Comparison of ENCODE assay signal across 29 mouse cellular contexts in the genomic region with DNA sequence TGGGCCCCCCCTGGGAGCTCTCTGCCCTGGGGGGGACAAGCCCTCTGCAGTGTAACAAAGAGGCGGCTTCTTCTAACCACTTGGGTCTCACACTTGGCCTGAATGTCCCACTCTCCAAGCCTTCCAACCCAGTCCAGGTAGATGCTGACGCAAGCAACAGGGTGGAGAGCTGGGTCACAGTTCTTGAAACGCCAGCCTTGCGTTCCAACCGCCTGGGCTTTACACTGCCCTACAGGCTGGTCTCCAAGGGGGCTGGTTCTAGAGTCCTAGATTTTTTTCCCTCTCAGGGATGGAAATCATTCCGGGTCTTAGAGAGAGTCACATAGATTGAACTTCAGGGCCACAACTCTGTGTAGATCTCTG. TPM values are rescaled to one million over a fixed set of nuclear protein-coding genes. Genes with fewer than 3 reads are reported as not detected.
DNase-seq lines count a peak whose midpoint lies in the region; ATAC-seq and TF ChIP-seq lines count a peak whose summit lies in the region.
"Had no signal": no experiment of that assay in that cellular context is flagged by ENCODE, and none has a peak within 500 bp of the region (broad histone marks: within the 10 kb centered on the region; RNA-seq: fewer than 3 reads in every experiment).

No protein-coding gene starts in this region.

- no peak overlapping the region for H3K4me3 ChIP-seq in kidney, embryonic 16.5 days (ENCODE audit: low read length)
- no peak overlapping the region for H3K4me3 ChIP-seq in kidney, embryonic 14.5 days (ENCODE audit: low read length)
- no peak overlapping the region for H3K4me3 ChIP-seq in ES-E14 (ENCODE audit: insufficient read depth in 1 of 2, low read depth in 1 of 2, low read length in 2 of 2, poor library complexity in 1 of 2, severe bottlenecking in 1 of 2)
- H3K4me3 ChIP-seq in embryonic facial prominence, embryonic 10.5 days, result no peak overlapping the region
- no peak overlapping the region for H3K4me3 ChIP-seq in gastrocnemius, adult 2 months
- H3K4me3 ChIP-seq: embryonic facial prominence, embryonic 12.5 days; embryonic facial prominence, embryonic 15.5 days; heart, embryonic 12.5 days; heart, embryonic 15.5 days; hindbrain, embryonic 10.5 days had no signal

- ATAC-seq in kidney, embryonic 16.5 days (ENCODE audit: low FRiP score, low TSS enrichment), result peak; percentile 72
- ATAC-seq in kidney, embryonic 14.5 days (ENCODE audit: low FRiP score, low TSS enrichment), result no peak
- ATAC-seq: activated CD4-positive, CD25-positive, alpha-beta regulatory T cell, adult 4 months; forebrain, embryonic 14.5 days; forebrain, postnatal 0 days; hindbrain, postnatal 0 days; intestine, postnatal 0 days had no signal

- no peaks in the 10 kb centered on the region for H3K36me3 ChIP-seq in kidney, embryonic 16.5 days (ENCODE audit: insufficient read depth, low read length)
- H3K36me3 ChIP-seq in kidney, embryonic 14.5 days (ENCODE audit: control insufficient read depth, insufficient read depth, low read length), result no peaks in the 10 kb centered on the region
- no peaks in the 10 kb centered on the region; the same call in 1 of the 2 replicates for H3K36me3 ChIP-seq in ES-E14 (ENCODE audit: control insufficient read depth, insufficient read depth, low read length, poor library complexity, severe bottlenecking)
- no peaks in the 10 kb centered on the region for H3K36me3 ChIP-seq in embryonic facial prominence, embryonic 10.5 days (replicated peaks)
- H3K36me3 ChIP-seq: embryonic facial prominence, embryonic 12.5 days; embryonic facial prominence, embryonic 15.5 days; heart, embryonic 12.5 days; heart, embryonic 15.5 days; hindbrain, embryonic 10.5 days had no signal

- 65% methylated on average over 6 of the region's 6 CpGs for WGBS in kidney, embryonic 16.5 days
- WGBS in kidney, embryonic 14.5 days, result 86% methylated on average over 6 of the region's 6 CpGs
- 91% methylated on average over 6 of the region's 6 CpGs for WGBS in embryonic facial prominence, embryonic 10.5 days

- H3K4me2 ChIP-seq in kidney, embryonic 16.5 days (replicated peaks; ENCODE audit: low read depth, low read length), result no peak overlapping the region
- no peak overlapping the region for H3K4me2 ChIP-seq in kidney, embryonic 14.5 days (replicated peaks; ENCODE audit: low read depth, low read length)
- H3K4me2 ChIP-seq: embryonic facial prominence, embryonic 12.5 days; embryonic facial prominence, embryonic 15.5 days; heart, embryonic 12.5 days; heart, embryonic 15.5 days; hindbrain, embryonic 14.5 days had no signal

- H3K27me3 ChIP-seq in kidney, embryonic 16.5 days (ENCODE audit: insufficient read depth, low read length), result no peaks in the 10 kb centered on the region
- no peaks in the 10 kb centered on the region for H3K27me3 ChIP-seq in kidney, embryonic 14.5 days (ENCODE audit: control insufficient read depth, insufficient read depth, low read length)
- H3K27me3 ChIP-seq in embryonic facial prominence, embryonic 10.5 days (replicated peaks; ENCODE audit: low read depth, poor library complexity, severe bottlenecking), result no peaks in the 10 kb centered on the region
- H3K27me3 ChIP-seq: CH12.LX; embryonic facial prominence, embryonic 12.5 days; embryonic facial prominence, embryonic 15.5 days; heart, embryonic 12.5 days; heart, embryonic 15.5 days had no signal

- H3K27ac ChIP-seq in kidney, embryonic 16.5 days (ENCODE audit: low read length), result peak overlapping the region; percentile 44
- H3K27ac ChIP-seq in kidney, embryonic 14.5 days (ENCODE audit: low read depth, low read length), result no peak overlapping the region
- peak overlapping the region; percentile 83 for H3K27ac ChIP-seq in ES-E14 (ENCODE audit: insufficient read depth, low read depth, low read length, poor library complexity, severe bottlenecking)
- peak overlapping the region; percentile 27; the same call in 1 of the 2 replicates for H3K27ac ChIP-seq in embryonic facial prominence, embryonic 10.5 days (replicated peaks)
- H3K27ac ChIP-seq in gastrocnemius, adult 2 months, result no peak overlapping the region
- H3K27ac ChIP-seq: embryonic facial prominence, embryonic 12.5 days; embryonic facial prominence, embryonic 15.5 days; heart, embryonic 15.5 days; hindbrain, embryonic 10.5 days; hindbrain, embryonic 14.5 days; hindbrain, postnatal 0 days had no signal

- H3K9ac ChIP-seq in kidney, embryonic 16.5 days (replicated peaks; ENCODE audit: low read length), result no peak overlapping the region
- H3K9ac ChIP-seq in kidney, embryonic 14.5 days (ENCODE audit: low read depth, low read length), result no peak overlapping the region
- no peak overlapping the region for H3K9ac ChIP-seq in ES-E14 (ENCODE audit: insufficient read depth, low read depth, low read length, poor library complexity, severe bottlenecking)
- H3K9ac ChIP-seq: embryonic facial prominence, embryonic 12.5 days; embryonic facial prominence, embryonic 15.5 days; forebrain, postnatal 0 days; heart, embryonic 12.5 days; heart, embryonic 15.5 days; hindbrain, embryonic 14.5 days had no signal

- no peak for DNase-seq in ES-E14 (ENCODE audit: low read depth, low spot score)
- no peak for DNase-seq in embryonic facial prominence, embryonic 10.5 days (ENCODE audit: low spot score)
- no peak for DNase-seq in thymus, postnatal 14 days
- DNase-seq in gastrocnemius, adult 2 months, result no peak
- DNase-seq: adrenal gland, adult 8-10 months; adrenal gland, postnatal 25 days; B cell, adult 2 months; cerebellum, adult 11-12 months; cerebellum, adult 8-10 months; cerebellum, postnatal 14 days; forebrain, postnatal 0 days; gastrocnemius, postnatal 25 days; heart, adult 18-20 months; heart, postnatal 10 days; heart, postnatal 36 days had no signal

- no peak for TF ChIP-seq CTCF in gastrocnemius, adult 2 months (IDR thresholded peaks at IDR 0.05)

- intact Hi-C loops in gastrocnemius, adult 2 months (cut with DNase I), result no loop called here

- peaks cover 2% of the 10 kb centered on the region; the same call in 1 of the 2 replicates for H3K9me3 ChIP-seq in kidney, embryonic 16.5 days (ENCODE audit: low read length)
- H3K9me3 ChIP-seq in kidney, embryonic 14.5 days (ENCODE audit: control insufficient read depth, low read length), result no peaks in the 10 kb centered on the region
- no peaks in the 10 kb centered on the region for H3K9me3 ChIP-seq in ES-E14 (ENCODE audit: control insufficient read depth, insufficient read depth, low read depth, low read length)
- H3K9me3 ChIP-seq in embryonic facial prominence, embryonic 10.5 days, result no peaks in the 10 kb centered on the region
- H3K9me3 ChIP-seq: embryonic facial prominence, embryonic 12.5 days; embryonic facial prominence, embryonic 15.5 days; heart, embryonic 12.5 days; heart, embryonic 15.5 days; hindbrain, embryonic 10.5 days had no signal

- in situ Hi-C loops in ES-E14 (cut with MboI; ENCODE audit: low sequenced_read_pairs in 2 of 2, unreplicated experiment in 2 of 2), result no loop called here

- no peaks in the 10 kb centered on the region for H3K4me1 ChIP-seq in kidney, embryonic 16.5 days (ENCODE audit: insufficient read depth, low read length)
- no peaks in the 10 kb centered on the region for H3K4me1 ChIP-seq in kidney, embryonic 14.5 days (ENCODE audit: control insufficient read depth, insufficient read depth, low read length)
- H3K4me1 ChIP-seq in ES-E14 (ENCODE audit: control insufficient read depth in 2 of 2, insufficient read depth in 2 of 2, low read length in 2 of 2, poor library complexity in 1 of 2), result peaks cover 6 to 26% of the 10 kb centered on the region in 2 experiments; a peak in 3 of 4 replicates
- peaks cover 5% of the 10 kb centered on the region; the same call in 1 of the 2 replicates for H3K4me1 ChIP-seq in embryonic facial prominence, embryonic 10.5 days
- H3K4me1 ChIP-seq: embryonic facial prominence, embryonic 12.5 days; embryonic facial prominence, embryonic 15.5 days; heart, embryonic 15.5 days had no signal

TF ChIP-seq in ES-E14, 5 proteins besides CTCF, POLR2A, EP300 and RAD21:
- TF ChIP-seq HCFC1 (IDR thresholded peaks at IDR 0.05; ENCODE audit: borderline replicate concordance, insufficient read depth, low read length) (no peak), CHD2 (IDR thresholded peaks at IDR 0.05; ENCODE audit: low read depth, low read length) (no peak), ZC3H11A (IDR thresholded peaks at IDR 0.05; ENCODE audit: borderline replicate concordance, low read depth, low read length) (no peak), MAFK (IDR thresholded peaks at IDR 0.05; ENCODE audit: insufficient read depth, low read depth, low read length) (no peak), ZNF384 (IDR thresholded peaks at IDR 0.05; ENCODE audit: low read depth, low read length) (no peak)

RNA-seq across cellular contexts. Expression of gene Ak7, which starts 30.1 kb away (rescaled TPM):
- 1.1 and 1.4 TPM in 2 replicates for polyA plus RNA-seq in kidney, embryonic 16.5 days (2015; fragmentation: Nextera tagmentation; extraction: Ambion mirVana)
- 0.11 TPM in 1 of 2 replicates, not detected in the other for polyA plus RNA-seq in kidney, embryonic 14.5 days (2014; fragmentation: Nextera tagmentation; extraction: Ambion mirVana)
- 2.3 and 6.5 TPM in 2 replicates for total RNA-seq in ES-E14 (2012; rRNA removed)
- polyA plus RNA-seq in embryonic facial prominence, embryonic 10.5 days (2016; fragmentation: Nextera tagmentation; extraction: Ambion mirVana), result 0.15 and 0.26 TPM in 2 replicates
- not detected for total RNA-seq in gastrocnemius, adult 2 months (2021)
- total RNA-seq: gastrocnemius, adult 8-10 months; gastrocnemius, postnatal 25 days; heart, postnatal 10 days; heart, postnatal 36 days had no signal

RNA-seq across cellular contexts. Expression of gene Papola, which starts 48.6 kb away (rescaled TPM):
- polyA plus RNA-seq in kidney, embryonic 16.5 days (2015; fragmentation: Nextera tagmentation; extraction: Ambion mirVana), result 191 and 197 TPM in 2 replicates
- polyA plus RNA-seq in kidney, embryonic 14.5 days (2014; fragmentation: Nextera tagmentation; extraction: Ambion mirVana), result 181 and 197 TPM in 2 replicates
- total RNA-seq in ES-E14 (2012; rRNA removed), result 95.9 and 131 TPM in 2 replicates
- 283 and 294 TPM in 2 replicates for polyA plus RNA-seq in embryonic facial prominence, embryonic 10.5 days (2016; fragmentation: Nextera tagmentation; extraction: Ambion mirVana)
- 10 to 100 TPM; 70.0 to 88.1 TPM for total RNA-seq in gastrocnemius, adult 2 months (2021)

RNA-seq across cellular contexts. Expression of gene Atg2b, which starts 50.9 kb away (rescaled TPM):
- polyA plus RNA-seq in kidney, embryonic 16.5 days (2015; fragmentation: Nextera tagmentation; extraction: Ambion mirVana), result 12.3 and 12.4 TPM in 2 replicates
- polyA plus RNA-seq in kidney, embryonic 14.5 days (2014; fragmentation: Nextera tagmentation; extraction: Ambion mirVana), result 9.5 and 17.2 TPM in 2 replicates
- total RNA-seq in ES-E14 (2012; rRNA removed), result 25.2 and 30.9 TPM in 2 replicates
- polyA plus RNA-seq in embryonic facial prominence, embryonic 10.5 days (2016; fragmentation: Nextera tagmentation; extraction: Ambion mirVana), result 13.0 and 14.3 TPM in 2 replicates
- 10 to 100 TPM; 18.9 to 19.1 TPM for total RNA-seq in gastrocnemius, adult 2 months (2021)

RNA-seq across cellular contexts. Expression of gene Gskip, which starts 51.2 kb away (rescaled TPM):
- polyA plus RNA-seq in kidney, embryonic 16.5 days (2015; fragmentation: Nextera tagmentation; extraction: Ambion mirVana), result 29.4 and 30.0 TPM in 2 replicates
- 28.1 and 29.6 TPM in 2 replicates for polyA plus RNA-seq in kidney, embryonic 14.5 days (2014; fragmentation: Nextera tagmentation; extraction: Ambion mirVana)
- total RNA-seq in ES-E14 (2012; rRNA removed), result 7.2 and 8.6 TPM in 2 replicates
- 37.0 and 39.3 TPM in 2 replicates for polyA plus RNA-seq in embryonic facial prominence, embryonic 10.5 days (2016; fragmentation: Nextera tagmentation; extraction: Ambion mirVana)
- total RNA-seq in gastrocnemius, adult 2 months (2021), result 1 to 10 TPM; 4.7 to 6.7 TPM

Comparison
In these comparisons a context has a peak if more than half of its experiments do, and no peak if none do; other contexts are left out.
1. H3K27ac ChIP-seq: peak in kidney, embryonic 16.5 days (single experiment), ES-E14 (single experiment) and embryonic facial prominence, embryonic 10.5 days (single experiment); none in kidney, embryonic 14.5 days (single experiment) and gastrocnemius, adult 2 months (single experiment).